Mouse (Mus musculus) R1 (cell line): ENCODE results near the gene Tubb2a.

ENCODE experiments used
- DNase-seq: peaks from one replicate; pipeline ENCODE4 v3.0.0-alpha.2; 2018; ENCODE audit warnings: low read depth, low spot score

The Tubb2a gene

GRCm38 (mm10) chr13:34051692-34052091 lies 26.1 kb downstream of the Tubb2a start:
- no peak for DNase-seq

DNA sequence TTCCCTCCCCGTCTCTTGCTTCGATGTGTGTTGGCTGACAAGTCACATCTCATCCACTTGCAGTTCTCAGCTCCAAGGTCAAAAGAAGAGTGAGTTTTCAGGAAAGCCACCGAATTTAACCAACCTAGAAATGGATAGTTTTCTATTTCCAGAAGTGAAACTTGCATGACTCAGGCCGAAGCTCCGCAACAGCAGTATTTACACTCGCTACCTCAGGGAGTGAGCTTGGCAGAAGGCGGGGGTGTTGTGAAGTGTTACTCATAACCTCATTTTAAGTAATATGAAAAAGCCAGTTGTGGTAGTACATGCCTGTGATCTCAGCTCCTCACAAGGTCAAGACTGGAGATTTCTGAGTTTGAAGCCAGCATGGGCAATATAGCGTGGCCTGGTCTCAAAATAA lies 27.3 kb downstream of the Tubb2a start:
- no peak for DNase-seq

DNA sequence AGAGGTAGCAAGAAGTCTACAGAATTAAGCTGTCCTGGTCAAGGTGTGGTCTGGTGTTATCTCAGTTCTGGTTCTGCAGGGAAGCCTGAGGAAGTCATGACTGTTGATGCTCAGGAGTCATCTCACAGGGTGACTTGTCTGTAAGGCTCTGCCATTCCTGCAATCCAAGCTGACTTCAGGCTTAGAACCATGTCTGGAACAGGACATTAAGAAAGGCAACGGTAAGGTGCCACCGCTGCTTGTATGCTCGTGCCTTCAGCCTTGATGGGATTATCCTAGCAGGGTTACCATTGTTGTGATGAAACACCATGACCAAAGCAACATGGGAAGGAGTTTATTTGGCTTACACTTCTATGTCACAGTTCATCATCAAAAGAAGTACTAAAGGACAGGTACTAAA lies 30.3 kb downstream of the Tubb2a start:
- no peak for DNase-seq

DNA sequence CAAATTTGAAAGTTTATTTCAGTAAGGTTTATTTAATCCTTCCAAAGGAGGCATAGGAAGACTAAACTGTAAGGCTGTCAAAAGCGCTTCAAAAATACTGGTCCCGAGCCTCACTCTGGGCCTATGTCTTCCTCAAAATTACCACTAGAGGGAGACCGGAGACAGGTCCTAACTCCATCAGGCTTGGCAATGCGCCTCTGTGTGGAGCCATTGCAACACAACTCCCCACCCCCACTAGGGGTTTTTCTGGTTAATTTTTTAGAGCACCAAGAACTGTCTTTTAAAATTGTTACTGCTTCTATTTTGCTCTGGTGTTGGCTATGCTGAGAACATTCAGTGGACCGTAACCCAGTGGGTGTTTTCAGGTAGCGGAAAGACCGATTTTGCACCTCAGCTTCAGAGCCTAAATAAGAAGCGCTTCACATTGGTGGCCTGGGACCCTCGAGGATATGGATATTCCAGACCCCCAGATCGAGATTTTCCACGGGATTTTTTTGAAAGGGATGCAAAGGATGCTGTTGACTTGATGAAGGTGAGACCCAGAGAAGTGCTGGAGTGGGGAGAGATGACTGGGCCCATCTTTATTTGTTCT lies 31.3 kb downstream of the Tubb2a start:
- peak; percentile 85 for DNase-seq

GRCm38 (mm10) chr13:34045511-34046249 lies 32.1 kb downstream of the Tubb2a start:
- no peak for DNase-seq

DNA sequence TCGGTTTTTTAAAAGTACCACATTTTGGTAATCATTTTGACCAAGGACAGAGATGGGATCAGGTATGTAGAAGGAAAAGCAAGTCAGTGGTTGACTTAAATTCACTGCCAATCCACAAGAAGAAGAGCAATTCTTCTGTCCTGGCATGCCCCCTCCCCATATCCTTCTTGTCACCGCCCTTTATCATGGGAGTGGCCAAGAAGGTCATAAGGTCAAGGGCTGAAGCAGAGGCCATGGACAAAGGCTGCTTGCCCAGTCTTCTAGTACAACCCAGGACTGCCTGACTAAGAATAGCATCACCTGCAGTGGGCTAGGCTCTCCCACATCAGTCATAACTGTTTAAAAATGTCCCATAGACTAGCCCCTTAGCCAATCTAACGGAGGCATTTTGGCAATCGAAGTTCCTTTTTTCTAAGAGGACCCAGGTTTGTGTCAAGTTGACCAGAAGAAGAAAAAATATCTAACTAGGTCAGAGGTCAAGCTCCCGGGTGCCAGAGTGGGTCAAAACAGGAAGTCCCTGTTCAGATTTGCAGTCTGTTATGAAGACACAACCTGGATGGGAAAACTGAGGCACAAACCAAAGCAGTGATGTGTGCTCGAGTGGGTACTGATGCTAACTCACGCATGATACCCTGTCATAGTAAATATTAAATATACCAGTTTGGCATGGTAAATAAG lies 34.0 kb downstream of the Tubb2a start:
- peak; percentile 61 for DNase-seq

DNA sequence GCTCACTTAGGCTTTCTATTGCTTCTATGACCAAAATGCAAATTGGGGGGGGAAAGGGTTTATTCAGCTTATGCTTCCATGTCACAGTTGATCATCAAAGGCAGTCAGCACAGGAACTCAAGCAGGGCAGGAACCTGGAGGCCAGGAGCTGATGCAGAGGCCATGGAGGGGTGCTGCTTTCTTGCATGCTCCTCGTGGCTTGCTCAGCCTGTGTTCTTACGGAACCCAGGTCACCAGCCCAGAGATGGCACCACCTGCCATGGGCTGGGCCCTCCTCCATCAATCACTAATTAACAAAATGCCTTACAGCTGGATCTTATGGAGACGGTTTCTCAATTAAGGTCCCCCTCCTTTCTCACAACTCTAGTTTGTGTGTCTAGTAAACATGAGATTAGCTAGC lies 37.7 kb downstream of the Tubb2a start:
- no peak for DNase-seq

DNA sequence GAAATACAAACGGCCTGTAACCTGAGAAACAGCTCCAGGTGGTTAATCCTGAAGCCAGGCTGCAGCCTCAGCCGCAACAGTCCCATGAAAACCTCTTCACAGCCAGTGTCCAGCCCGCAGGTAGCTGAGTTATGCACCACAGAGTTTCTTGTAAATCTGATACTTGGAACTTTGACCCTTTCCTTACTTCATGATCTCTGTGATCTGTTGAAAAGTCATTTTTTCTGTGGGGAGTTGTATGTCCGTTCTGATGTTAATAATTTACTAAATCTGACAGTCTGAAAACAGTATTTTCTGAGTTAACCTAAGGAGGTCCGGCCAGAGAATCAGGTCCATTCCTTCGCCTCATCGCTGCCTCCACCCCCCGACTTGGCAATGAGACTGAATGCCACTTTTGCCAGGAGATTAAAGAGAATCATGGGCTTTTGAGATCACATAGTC lies 38.9 kb downstream of the Tubb2a start:
- no peak for DNase-seq

GRCm38 (mm10) chr13:34038056-34038432 lies 39.8 kb downstream of the Tubb2a start:
- no peak for DNase-seq

GRCm38 (mm10) chr13:34037172-34038055 lies 40.4 kb downstream of the Tubb2a start, which contains the start of gene Bphl:
Bphl (plus strand) TSS chr13:34037597.
- DNase-seq, result peak; percentile 96

DNA sequence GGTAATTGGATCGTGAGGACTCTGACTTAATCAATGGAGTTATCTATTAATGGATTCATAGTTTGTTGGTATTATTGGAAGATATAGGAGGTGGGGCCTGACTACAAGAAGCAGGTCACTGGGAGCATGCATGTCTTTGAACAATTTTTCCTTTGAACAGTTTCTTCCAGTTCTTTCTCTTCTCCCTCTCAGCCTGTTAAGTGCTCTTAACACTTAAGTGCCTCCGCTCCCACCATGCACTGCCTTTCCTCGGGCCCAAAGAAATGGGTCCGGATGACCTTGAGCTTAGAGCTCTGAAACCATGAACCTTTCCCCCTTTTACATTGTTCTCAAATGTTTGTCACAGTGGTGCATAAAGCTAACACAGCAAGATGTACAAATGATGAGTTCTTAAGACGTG lies 41.1 kb downstream of the Tubb2a start:
- DNase-seq, result no peak

- DNase-seq, result no peak
Measured at GRCm38 (mm10) chr13:34035424-34035823, 42.4 kb downstream of the Tubb2a start.

DNA sequence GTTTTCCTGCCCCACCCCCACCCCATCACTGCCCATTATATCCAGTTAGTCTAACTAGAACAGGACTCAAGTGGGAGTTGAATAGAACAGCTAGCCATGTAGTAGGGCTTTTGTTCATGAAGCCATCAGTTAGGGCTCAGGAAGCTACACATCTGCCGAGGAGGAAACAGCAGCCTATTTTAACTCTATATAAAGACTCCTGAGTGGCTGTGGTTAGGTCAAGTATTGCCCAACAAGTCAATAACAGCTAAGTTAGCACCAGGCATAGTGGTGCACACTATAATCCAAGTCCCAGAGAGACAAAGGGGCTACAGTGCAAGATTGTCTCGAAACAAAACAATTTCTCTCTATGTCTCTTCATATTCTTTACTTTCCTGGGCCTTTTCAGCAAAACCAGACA lies 45.8 kb downstream of the Tubb2a start:
- no peak for DNase-seq
